Mouse (Mus musculus): Measurements from ENCODE around the gene Hoxa6.

DNA sequence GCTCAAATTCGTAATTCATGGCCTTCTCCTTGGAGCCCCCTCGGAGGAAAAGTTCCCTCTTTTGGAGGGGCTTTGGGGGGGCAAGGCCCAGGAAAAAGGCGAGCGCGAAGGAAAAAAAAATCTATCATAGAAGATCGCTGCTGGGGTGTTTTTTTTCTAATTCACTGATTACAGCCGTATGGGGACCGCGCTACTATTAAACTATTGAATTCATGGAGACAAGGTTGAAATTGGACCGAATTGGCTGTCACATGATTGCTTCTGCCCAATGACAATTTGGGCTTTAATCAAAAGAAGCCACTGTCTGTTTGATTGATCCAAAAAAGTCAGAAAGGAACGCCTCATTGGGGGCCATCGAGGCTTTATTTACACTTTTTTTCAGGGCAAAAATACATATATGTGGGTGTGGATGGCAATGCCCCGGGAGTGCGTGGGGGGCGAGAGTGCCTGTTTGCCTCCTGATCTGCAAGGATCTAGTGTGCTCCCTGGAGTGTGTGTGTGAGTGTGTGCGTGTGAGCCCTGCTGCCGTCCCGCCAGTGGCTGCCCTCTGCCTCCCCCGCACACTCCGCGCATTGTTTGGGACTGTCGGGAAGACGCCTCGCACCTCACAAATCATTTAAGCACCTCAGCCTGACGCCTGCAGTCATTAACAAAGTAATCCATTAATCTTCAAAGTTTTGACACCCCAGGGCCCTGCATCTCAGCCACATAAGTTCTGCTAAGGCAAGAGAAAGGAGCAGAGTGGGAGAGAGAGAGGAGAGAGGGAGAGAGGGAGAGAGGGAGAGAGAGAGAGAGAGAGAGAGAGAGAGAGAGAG is 43.7 kb downstream of the Hoxa6 start, which contains the start of gene Hoxa2:
- TF ChIP-seq CTCF (IDR thresholded peaks at IDR 0.05; ENCODE audit: low read depth, low read length): no peak
- TF ChIP-seq POLR2A (IDR thresholded peaks at IDR 0.05; ENCODE audit: insufficient read depth, low read length): no peak
- TF ChIP-seq EP300 (IDR thresholded peaks at IDR 0.05; ENCODE audit: insufficient read depth, low read depth, low read length): no peak

All from ES-Bruce4 (cell line).